Mouse (Mus musculus) limb, embryonic 12.5 days (tissue): Measurements from ENCODE around the gene Sfn. TPM values are rescaled to one million over a fixed set of nuclear protein-coding genes. Genes with fewer than 3 reads are reported as not detected.
"Not testable (repeated sequence)": the region's sequence is repeated elsewhere in the genome, so short reads cannot be mapped to it uniquely, and the experiment has no call there.

Experiments used
- ATAC-seq: fragments of 200-750 bp; cut with Nextera tagmentation; 2 replicates; pipeline ENCODE4 v1.8.0; 2017; ENCODE audit warnings: low read depth, moderate TSS enrichment; ENCODE audit not compliant: insufficient number of reproducible peaks, insufficient read depth, low FRiP score, low TSS enrichment
- H3K27ac ChIP-seq: fragments of 300-500 bp; sonication (generic); 2 replicates; pipeline ENCODE4 v1.5.1; 2016; ENCODE audit warnings: mild to moderate bottlenecking, moderate library complexity
- H3K27me3 ChIP-seq: fragments of 300-500 bp; sonication (generic); 2 replicates; pipeline ENCODE4 v1.6.1; 2016; ENCODE audit warnings: mild to moderate bottlenecking, moderate library complexity
- H3K36me3 ChIP-seq: fragments of 300-500 bp; sonication (generic); 2 replicates; pipeline ENCODE4 v1.6.1; 2016; ENCODE audit warnings: mild to moderate bottlenecking, moderate library complexity
- H3K4me1 ChIP-seq: fragments of 300-500 bp; sonication (generic); replicated peaks from 2 replicates; pipeline ENCODE4 v1.6.1; 2016
- H3K4me2 ChIP-seq: fragments of 300-500 bp; sonication (generic); 2 replicates; pipeline ENCODE4 v1.6.1; 2016; ENCODE audit warnings: mild to moderate bottlenecking, moderate library complexity
- H3K4me3 ChIP-seq: fragments of 300-500 bp; sonication (generic); replicated peaks from 2 replicates; pipeline ENCODE4 v1.5.1; 2016; ENCODE audit warnings: mild to moderate bottlenecking
- H3K9ac ChIP-seq: fragments of 300-500 bp; sonication (generic); replicated peaks from 2 replicates; pipeline ENCODE4 v1.6.1; 2016; ENCODE audit warnings: mild to moderate bottlenecking, moderate library complexity
- H3K9me3 ChIP-seq: fragments of 300-500 bp; sonication (generic); 2 replicates; pipeline ENCODE4 v1.6.1; 2016; ENCODE audit warnings: mild to moderate bottlenecking, moderate library complexity
- WGBS: fragments of 180-500 bp; shearing (Covaris S2); methylation state at CpG from one replicate; pipeline ENCODE4 v1.1.7; 2016; 5-methylcytosine and 5-hydroxymethylcytosine counted together
- polyA plus RNA-seq: library from polyadenylated mRNA; unstranded; fragments of >200 nt; fragmentation: Nextera tagmentation; extraction: Ambion mirVana; gene quantifications from 2 replicates; pipeline ENCODE4 v1.2.1, GENCODE M21; 2016

Sfn gene
- 37.2 and 43.3 TPM in 2 replicates for polyA plus RNA-seq

DNA sequence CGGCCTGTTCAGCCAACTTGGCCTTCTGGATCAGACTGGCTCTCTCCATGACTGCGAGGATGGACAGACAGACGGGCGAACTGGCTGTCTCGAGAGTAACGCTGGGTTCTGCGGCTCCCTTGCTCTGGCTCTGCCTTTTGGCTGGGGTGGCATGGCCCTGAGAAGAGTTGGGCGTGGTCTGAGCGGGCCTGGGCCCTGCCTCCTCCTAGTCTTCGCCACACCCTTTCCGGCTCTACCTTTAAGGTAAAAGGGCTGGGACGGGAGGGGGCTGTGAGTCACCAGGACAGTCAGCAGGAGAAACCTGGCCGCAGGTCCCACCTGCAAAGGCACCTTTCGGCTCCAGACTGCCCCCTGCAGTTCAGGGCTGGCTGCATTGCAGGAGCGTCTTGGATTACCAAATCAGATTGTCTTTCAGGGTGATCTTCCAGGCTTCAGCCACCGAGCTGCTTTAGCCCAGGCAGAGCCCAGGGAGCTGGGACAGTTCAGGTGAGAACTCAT lies at the start of gene Sfn:
Gene Sfn, minus strand, starts transcription at position 448 of the 498 bp plus-strand sequence.
- Histone ChIP-seq H3K4me2 (peak within 1 kb of the TSS; percentile 48), H3K4me3 (peak within 1 kb of the TSS; percentile 30), H3K36me3 (peaks cover 36% of the 10 kb centered on the region), H3K27me3 (peaks cover 51% of the 10 kb centered on the region), H3K9ac (no peak within 1 kb of the TSS; the same call in none of the 2 replicates), H3K4me1 (peaks cover 19% of the 10 kb centered on the region), H3K27ac (no peak within 1 kb of the TSS), H3K9me3 (no peaks in the 10 kb centered on the region)
- no peak for ATAC-seq
- 3% methylated on average over 16 of the region's 16 CpGs for WGBS

DNA sequence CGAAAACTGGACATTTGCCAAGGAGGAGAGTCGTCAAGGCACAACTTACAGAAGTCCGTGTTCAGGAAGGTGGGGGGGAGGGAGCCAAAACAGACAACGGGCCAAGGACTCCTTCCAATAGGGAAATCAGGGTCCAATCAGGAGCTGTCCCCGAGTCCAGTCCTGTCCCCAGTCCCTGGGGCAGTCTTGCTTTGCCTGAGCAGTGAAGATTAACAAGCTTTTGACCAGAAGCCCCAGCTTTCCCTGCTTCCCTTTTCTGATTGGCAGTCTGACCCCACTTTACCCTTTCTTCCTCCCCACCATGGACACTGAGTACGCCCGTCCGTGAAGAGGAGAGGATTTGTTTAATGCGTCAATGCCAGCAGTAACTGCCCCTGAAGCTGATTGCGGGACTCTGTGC lies 49.5 kb upstream of the Sfn start:
- no peaks in the 10 kb centered on the region for H3K27me3 ChIP-seq
- H3K9me3 ChIP-seq: no peaks in the 10 kb centered on the region
- H3K4me2 ChIP-seq: no peak overlapping the region
- 0 out of 2 replicates have a peak, but pooled peaks cover 2% of the 10 kb centered on the region for H3K4me1 ChIP-seq
- 51% methylated on average over 10 of the region's 10 CpGs for WGBS
- ATAC-seq: no peak
- H3K9ac ChIP-seq: no peak overlapping the region
- H3K36me3 ChIP-seq: no peaks in the 10 kb centered on the region
- no peak overlapping the region for H3K27ac ChIP-seq
- no peak overlapping the region for H3K4me3 ChIP-seq

DNA sequence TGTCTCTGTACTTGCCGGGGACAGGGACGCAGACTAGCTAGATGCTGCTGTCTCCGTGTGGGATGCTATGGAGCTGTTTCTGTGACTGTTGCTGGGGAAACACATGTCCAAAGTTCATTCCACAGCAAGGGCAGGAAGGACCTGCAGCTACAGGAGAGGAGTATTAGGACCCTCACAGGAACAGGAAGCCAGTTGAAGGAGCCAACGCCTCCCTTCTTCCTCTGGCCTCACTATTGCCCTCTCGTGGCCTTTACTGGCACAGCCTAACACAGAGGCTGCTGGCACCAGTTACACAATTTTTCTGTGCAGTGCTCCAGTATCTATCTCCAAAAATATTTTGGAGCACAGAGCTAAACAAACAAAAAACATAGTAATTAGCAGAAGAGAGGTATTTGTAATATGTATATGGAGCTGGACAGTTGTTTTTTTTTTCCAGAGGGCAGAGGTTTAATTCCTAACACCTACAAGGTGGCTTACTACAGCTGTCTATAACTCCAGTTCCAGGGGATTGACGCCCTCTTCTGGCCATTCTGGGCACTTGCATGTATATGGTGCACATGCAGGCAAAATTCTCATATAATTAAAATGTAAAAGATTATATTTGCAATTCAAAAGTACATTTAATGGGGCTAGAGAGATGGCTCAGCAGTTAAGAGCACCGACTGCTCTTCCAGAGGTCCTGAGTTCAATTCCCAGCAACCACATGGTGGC lies 48.2 kb upstream of the Sfn start, which contains the start of gene Zdhhc18:
Gene Zdhhc18, minus strand, starts transcription at position 166 of the 711 bp plus-strand sequence.
- Histone ChIP-seq H3K4me2 (peak within 1 kb of the TSS; percentile 44), H3K4me1 (no peaks in the 10 kb centered on the region), H3K36me3 (no peaks in the 10 kb centered on the region), H3K9me3 (no peaks in the 10 kb centered on the region), H3K4me3 (peak within 1 kb of the TSS; percentile 29), H3K9ac (no peak within 1 kb of the TSS), H3K27me3 (no peaks in the 10 kb centered on the region; the same call in 1 of the 2 replicates), H3K27ac (peak within 1 kb of the TSS; percentile 23; the same call in 1 of the 2 replicates)
- ATAC-seq: no peak
- WGBS: 38% methylated on average over 7 of the region's 7 CpGs

DNA sequence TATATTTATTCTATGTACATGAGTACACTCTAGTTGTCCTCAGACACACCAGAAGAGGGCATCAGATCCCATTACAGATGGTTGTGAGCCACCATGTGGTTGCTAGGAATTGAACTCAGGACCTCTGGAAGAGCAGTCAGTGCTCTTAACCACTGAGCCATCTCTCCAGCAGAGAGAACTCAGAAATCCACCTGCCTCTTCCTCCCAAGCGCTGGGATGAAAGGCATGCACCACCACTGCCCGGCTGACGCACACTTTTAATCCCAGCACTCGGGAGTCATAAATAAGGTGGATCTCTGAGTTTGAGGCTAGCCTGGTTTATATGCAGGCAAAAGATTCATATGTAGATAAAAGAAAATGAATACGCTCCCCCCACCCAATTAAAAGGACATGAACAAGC lies 47.5 kb upstream of the Sfn start:
- not testable (repeated sequence) for ATAC-seq, H3K4me1 ChIP-seq, H3K9ac ChIP-seq, H3K27me3 ChIP-seq, H3K9me3 ChIP-seq, H3K27ac ChIP-seq, H3K4me3 ChIP-seq, H3K36me3 ChIP-seq
- 89% methylated on average over 5 of the region's 5 CpGs for WGBS
- peak overlapping the region; percentile 44 for H3K4me2 ChIP-seq

DNA sequence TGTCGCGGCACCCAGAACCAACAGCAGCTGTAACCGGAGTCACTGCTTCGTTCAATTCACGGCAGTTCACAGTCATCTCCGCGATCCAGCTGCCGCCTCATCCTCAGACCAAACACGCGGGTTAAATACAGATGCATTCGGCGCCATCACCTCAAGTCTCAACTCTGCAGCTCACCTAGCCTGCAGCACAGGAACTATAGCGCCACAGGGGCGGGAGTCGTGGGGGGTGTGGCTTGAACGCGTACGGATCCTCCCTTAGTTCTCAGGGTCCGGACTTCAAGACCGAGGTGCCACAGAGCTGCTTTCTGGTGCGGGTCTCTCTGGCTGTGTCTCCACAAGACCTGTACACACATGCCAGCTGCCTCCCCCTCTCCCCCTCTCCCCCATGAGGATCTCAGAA lies 43.7 kb upstream of the Sfn start:
- 33% methylated on average over 21 of the region's 21 CpGs for WGBS
- Histone ChIP-seq H3K4me1 (no peaks in the 10 kb centered on the region), H3K9ac (no peak overlapping the region; the same call in 1 of the 2 replicates), H3K9me3 (peaks cover 12% of the 10 kb centered on the region), H3K27ac (no peak overlapping the region), H3K27me3 (no peaks in the 10 kb centered on the region; the same call in 1 of the 2 replicates), H3K36me3 (no peaks in the 10 kb centered on the region), H3K4me2 (peak overlapping the region; percentile 32), H3K4me3 (no peak overlapping the region)
- no peak for ATAC-seq

DNA sequence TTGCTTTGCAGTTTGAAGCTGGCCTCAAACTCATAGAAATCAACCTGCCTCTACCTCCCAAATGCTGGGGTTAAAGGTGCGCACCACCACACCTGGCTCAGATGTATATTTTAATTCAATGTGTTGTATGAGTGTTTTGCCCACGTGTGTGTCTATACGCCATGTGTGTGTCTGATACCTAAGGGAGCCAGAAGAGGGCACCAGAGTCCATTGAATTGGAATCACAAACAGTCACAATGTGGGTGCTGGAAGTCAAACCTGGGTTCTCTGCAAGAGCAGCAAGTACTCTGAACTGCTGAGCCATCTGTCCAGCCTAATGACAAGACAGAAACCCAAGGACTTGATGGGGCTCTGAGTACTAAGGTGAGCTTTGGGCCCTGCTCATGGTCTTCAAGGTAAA lies 43.2 kb upstream of the Sfn start:
- Histone ChIP-seq H3K36me3 (no peaks in the 10 kb centered on the region), H3K4me3 (no peak overlapping the region), H3K9ac (no peak overlapping the region), H3K27ac (no peak overlapping the region), H3K27me3 (no peaks in the 10 kb centered on the region; the same call in 1 of the 2 replicates), H3K4me1 (no peaks in the 10 kb centered on the region), H3K4me2 (peak overlapping the region; percentile 32; the same call in 1 of the 2 replicates), H3K9me3 (peaks cover 12% of the 10 kb centered on the region)
- no peak for ATAC-seq
- WGBS: 84% methylated on average over 3 of the region's 3 CpGs

DNA sequence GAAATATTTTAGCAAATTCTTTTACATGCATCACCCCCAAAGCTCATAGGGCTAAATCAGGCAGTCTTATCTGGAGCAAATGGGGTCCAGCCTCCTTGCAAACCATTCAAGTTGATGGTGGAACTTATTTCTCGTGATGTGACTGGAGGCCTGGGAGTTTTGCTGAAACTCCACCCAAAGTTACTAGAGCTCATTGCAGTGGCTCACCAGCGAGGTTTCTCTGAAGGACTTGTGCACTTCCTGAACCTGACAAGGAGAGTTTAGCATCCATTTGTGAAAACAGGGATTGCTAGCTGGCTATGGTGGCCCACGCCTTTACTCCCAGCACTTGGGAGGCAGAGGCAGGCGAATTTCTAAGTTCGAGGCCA lies 32.1 kb upstream of the Sfn start:
- Histone ChIP-seq H3K4me1 (peaks cover 23% of the 10 kb centered on the region), H3K36me3 (peaks cover 8% of the 10 kb centered on the region; the same call in 1 of the 2 replicates), H3K4me3 (no peak overlapping the region), H3K9ac (no peak overlapping the region), H3K9me3 (no peaks in the 10 kb centered on the region), H3K4me2 (no peak overlapping the region), H3K27ac (no peak overlapping the region), H3K27me3 (no peaks in the 10 kb centered on the region)
- ATAC-seq: no peak
- 84% methylated on average over 5 of the region's 5 CpGs for WGBS

DNA sequence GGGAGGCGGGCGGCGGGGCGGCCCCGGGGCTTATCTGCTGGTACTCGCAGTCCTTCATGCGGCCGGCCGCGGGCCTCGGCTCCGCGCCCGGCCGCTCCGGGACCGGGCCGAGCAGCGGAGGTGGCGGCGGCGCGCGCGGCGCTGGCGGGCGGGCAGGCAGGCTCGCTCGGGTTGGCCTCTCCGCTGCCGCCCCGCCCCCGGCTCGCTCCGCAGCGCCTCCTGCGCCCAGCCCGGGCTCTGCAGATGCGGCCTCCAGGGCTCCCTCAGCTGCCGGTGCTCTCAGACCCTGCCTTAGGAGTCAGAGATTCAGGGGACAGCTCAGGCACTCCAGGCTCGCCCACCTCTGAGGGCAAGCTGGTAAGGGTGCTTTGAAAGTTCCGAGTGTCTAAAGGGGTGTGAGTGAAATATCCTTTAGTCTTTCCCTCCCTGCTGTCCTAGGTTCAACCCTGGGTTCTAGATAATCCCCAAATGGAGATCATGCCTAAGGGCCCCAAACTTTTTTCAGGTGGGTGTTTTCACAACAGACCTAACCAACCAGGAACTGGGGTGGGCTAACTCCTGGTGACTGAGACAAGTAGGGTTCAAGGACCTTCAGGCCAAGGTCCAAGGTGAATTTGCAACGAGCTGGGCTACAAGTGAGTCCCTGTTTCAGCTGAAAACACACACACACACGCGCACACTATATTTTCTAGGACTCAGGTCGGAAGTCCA lies 31.5 kb upstream of the Sfn start:
- peak overlapping the region; percentile 86 for H3K4me3 ChIP-seq
- no peaks in the 10 kb centered on the region for H3K27me3 ChIP-seq
- peaks cover 8% of the 10 kb centered on the region; the same call in 1 of the 2 replicates for H3K36me3 ChIP-seq
- H3K9ac ChIP-seq: peak overlapping the region; percentile 89
- H3K27ac ChIP-seq: 0 out of 2 replicates have a peak overlapping the region, but pooled peaks have one; percentile 69
- H3K9me3 ChIP-seq: no peaks in the 10 kb centered on the region
- peak overlapping the region; percentile 72 for H3K4me2 ChIP-seq
- peak; percentile 61 for ATAC-seq
- WGBS: 14% methylated on average over 24 of the region's 47 CpGs
- peaks cover 23% of the 10 kb centered on the region for H3K4me1 ChIP-seq

DNA sequence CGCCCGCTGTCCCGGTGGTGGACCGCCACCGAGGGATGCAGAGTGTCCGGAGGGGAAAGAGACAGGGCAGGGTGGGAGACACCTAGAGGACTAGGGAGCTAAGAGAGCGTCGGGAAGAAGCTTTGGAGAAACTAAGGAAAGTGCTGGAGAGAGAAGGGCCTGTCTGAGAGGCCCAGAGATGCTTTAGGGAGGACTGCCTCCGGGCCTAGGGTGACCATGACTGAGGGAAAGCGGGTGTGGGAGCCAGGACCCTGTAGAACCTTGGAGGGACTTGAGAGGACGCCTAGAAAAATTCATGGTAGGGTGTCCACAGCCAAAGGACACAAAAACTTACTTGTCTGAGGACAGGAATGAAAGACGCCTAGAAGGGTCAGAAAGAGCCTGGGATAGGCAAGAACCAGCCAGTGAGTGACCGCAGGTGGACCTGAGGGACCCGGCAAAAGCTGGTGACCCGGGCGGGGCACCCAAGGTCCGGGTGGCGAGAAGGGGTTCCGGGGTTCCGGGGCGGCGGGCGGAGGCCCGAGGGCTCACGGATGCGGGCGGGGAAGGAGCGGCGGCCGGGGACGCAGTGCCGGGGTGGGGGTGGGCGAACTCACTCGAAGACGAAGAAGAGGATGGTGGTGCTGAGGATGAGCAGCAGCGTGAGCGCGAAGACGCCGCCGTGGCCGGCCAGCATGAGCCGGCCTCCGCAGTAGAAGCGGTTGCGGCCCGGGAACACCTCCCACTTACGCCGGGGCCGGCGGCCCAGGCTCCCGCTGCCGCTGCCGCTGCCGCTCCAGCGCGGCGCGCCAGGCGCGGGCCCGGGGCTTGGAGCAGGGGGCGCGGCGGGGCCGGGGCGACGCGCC lies 30.7 kb upstream of the Sfn start:
- H3K4me1 ChIP-seq: peaks cover 23% of the 10 kb centered on the region
- H3K36me3 ChIP-seq: peaks cover 8% of the 10 kb centered on the region; the same call in 1 of the 2 replicates
- H3K27me3 ChIP-seq: no peaks in the 10 kb centered on the region
- H3K4me3 ChIP-seq: peak overlapping the region; percentile 86
- peak overlapping the region; percentile 72 for H3K4me2 ChIP-seq
- peak overlapping the region; percentile 69; the same call in 1 of the 2 replicates for H3K27ac ChIP-seq
- peak overlapping the region; percentile 89 for H3K9ac ChIP-seq
- ATAC-seq: peak; percentile 60
- WGBS: 2% methylated on average over 56 of the region's 69 CpGs
- H3K9me3 ChIP-seq: no peaks in the 10 kb centered on the region

DNA sequence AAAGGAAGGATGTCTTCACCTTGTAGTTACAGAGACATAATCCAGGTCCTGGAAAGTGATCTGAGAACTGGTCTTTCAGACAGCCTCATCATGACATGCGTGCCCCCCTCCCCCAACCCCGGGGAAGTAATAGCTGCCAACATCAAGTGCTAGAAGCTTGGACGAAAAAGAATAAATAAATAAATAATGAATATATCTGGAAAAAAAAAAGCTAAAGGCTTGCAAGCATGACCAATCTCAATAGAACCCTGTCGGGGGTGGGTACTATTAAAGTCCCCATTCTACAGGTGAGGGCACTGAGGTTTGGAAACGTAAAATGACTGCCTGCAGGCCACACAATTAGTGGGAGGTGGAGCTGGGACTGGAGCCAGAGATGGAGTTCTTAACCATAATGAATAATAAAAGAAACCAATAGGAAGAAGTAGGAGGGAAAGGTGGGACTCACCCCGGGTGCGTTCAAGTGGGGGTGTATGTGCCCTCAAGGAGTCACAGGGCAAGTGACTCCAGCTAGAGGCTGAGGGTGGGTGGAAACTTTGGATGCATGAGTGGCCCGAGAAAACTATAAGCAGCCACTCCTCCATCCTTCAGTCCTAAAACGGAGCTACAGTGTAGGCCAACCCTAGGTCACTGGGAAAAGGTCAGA lies 29.9 kb upstream of the Sfn start:
- H3K27ac ChIP-seq: no peak overlapping the region

More for the DNA sequence above, 29.9 kb upstream of the Sfn start:
- peak overlapping the region; percentile 89 for H3K9ac ChIP-seq
- no peak for ATAC-seq
- H3K9me3 ChIP-seq: no peaks in the 10 kb centered on the region
- 46% methylated on average over 9 of the region's 9 CpGs for WGBS
- no peaks in the 10 kb centered on the region for H3K27me3 ChIP-seq
- H3K4me3 ChIP-seq: peak overlapping the region; percentile 86
- peak overlapping the region; percentile 72 for H3K4me2 ChIP-seq
- peaks cover 11% of the 10 kb centered on the region for H3K36me3 ChIP-seq
- peaks cover 23% of the 10 kb centered on the region for H3K4me1 ChIP-seq
